Mouse (Mus musculus): ENCODE measurements around the gene Man1b1.

DNA sequence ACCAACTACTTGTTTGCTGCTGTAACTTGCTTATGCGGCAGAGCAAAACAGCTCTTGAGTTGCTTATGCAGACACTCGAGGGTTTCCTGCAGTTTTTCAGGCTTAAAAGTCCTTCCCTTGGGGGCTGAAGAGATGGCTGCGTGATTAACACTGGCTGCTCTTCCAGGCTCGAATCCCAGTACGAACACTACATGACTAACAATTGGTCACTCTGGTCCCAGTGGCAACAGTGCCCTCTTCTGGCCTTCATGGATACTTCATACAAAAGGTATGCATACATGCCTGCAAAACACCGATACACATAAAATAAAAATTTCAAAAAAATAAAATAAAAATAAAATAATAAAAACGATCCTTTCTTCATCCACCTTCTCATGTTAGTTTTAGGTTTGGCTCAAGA is 3.7 kb upstream of the Man1b1 start:
- TF ChIP-seq CTCF (IDR thresholded peaks at IDR 0.05; ENCODE audit: borderline replicate concordance, insufficient read depth, low read length) (no peak), POLR2A (IDR thresholded peaks at IDR 0.05; ENCODE audit: low read depth, low read length) (no peak)
